ENCODE assay signal across 8 mouse cellular contexts in genomic region chr11:109587638-109588374, GRCm38 (mm10). TPM values are rescaled to one million over a fixed set of nuclear protein-coding genes. Genes with fewer than 3 reads are reported as not detected.
DNase-seq lines count a peak whose midpoint lies in the region; ATAC-seq and TF ChIP-seq lines count a peak whose summit lies in the region.

No protein-coding gene starts in this region.

- H3K4me2 ChIP-seq in heart, embryonic 16.5 days (ENCODE audit: low read depth, low read length): peak overlapping the region; percentile 49
- peak overlapping the region; percentile 16; the same call in 1 of the 2 replicates for H3K4me2 ChIP-seq in lung, embryonic 14.5 days

- no peaks in the 10 kb centered on the region for H3K9me3 ChIP-seq in heart, embryonic 16.5 days (replicated peaks; ENCODE audit: control insufficient read depth, low read length)
- no peaks in the 10 kb centered on the region for H3K9me3 ChIP-seq in lung, embryonic 14.5 days (ENCODE audit: low read depth, low read length)
- H3K9me3 ChIP-seq in limb, embryonic 10.5 days (replicated peaks): no peaks in the 10 kb centered on the region

- DNase-seq in thymus, postnatal 0 days (ENCODE audit: low spot score): peak; percentile 25
- no peak for DNase-seq in thymus, adult 18-20 months
- DNase-seq in lung, embryonic 14.5 days: peak; percentile 62
- DNase-seq in limb, embryonic 10.5 days (ENCODE audit: low spot score): no peak
- no peak for DNase-seq in urinary bladder, postnatal 4 days (ENCODE audit: low spot score in 2 of 2)
- DNase-seq in Muller cell, postnatal 12 days (ENCODE audit: inconsistent ontology term): no peak

- no peak overlapping the region for H3K4me3 ChIP-seq in heart, embryonic 16.5 days (ENCODE audit: low read length)
- no peak overlapping the region for H3K4me3 ChIP-seq in lung, embryonic 14.5 days (ENCODE audit: low read depth, low read length)
- H3K4me3 ChIP-seq in limb, embryonic 10.5 days: no peak overlapping the region

- TF ChIP-seq CTCF in lung, embryonic 14.5 days (IDR thresholded peaks at IDR 0.05; ENCODE audit: low read depth): no peak

- H3K27me3 ChIP-seq in heart, embryonic 16.5 days (ENCODE audit: control insufficient read depth, insufficient read depth, low read length): no peaks in the 10 kb centered on the region
- no peaks in the 10 kb centered on the region for H3K27me3 ChIP-seq in lung, embryonic 14.5 days (ENCODE audit: insufficient read depth, low read length)
- no peaks in the 10 kb centered on the region for H3K27me3 ChIP-seq in limb, embryonic 10.5 days (ENCODE audit: low read depth, poor library complexity, severe bottlenecking)

- WGBS in heart, embryonic 16.5 days: 23% methylated on average over 15 of the region's 15 CpGs
- WGBS in lung, embryonic 14.5 days: 45% methylated on average over 15 of the region's 15 CpGs
- WGBS in limb, embryonic 10.5 days: 75% methylated on average over 15 of the region's 15 CpGs

- H3K4me1 ChIP-seq in heart, embryonic 16.5 days (ENCODE audit: control insufficient read depth, insufficient read depth, low read length): peaks cover 25% of the 10 kb centered on the region
- H3K4me1 ChIP-seq in lung, embryonic 14.5 days (ENCODE audit: insufficient read depth): peaks cover 5% of the 10 kb centered on the region; the same call in 1 of the 2 replicates
- peaks cover 15% of the 10 kb centered on the region for H3K4me1 ChIP-seq in limb, embryonic 10.5 days

- peak overlapping the region; percentile 82 for H3K27ac ChIP-seq in heart, embryonic 16.5 days (ENCODE audit: low read length)
- peak overlapping the region; percentile 48 for H3K27ac ChIP-seq in lung, embryonic 14.5 days (ENCODE audit: low read depth)
- no peak overlapping the region for H3K27ac ChIP-seq in limb, embryonic 10.5 days

- H3K9ac ChIP-seq in heart, embryonic 16.5 days (ENCODE audit: low read length): 0 out of 2 replicates have a peak overlapping the region, but pooled peaks have one; percentile 46
- H3K9ac ChIP-seq in lung, embryonic 14.5 days: 0 out of 2 replicates have a peak overlapping the region, but pooled peaks have one; percentile 16

- peaks cover 3% of the 10 kb centered on the region; the same call in 1 of the 2 replicates for H3K36me3 ChIP-seq in heart, embryonic 16.5 days (ENCODE audit: control insufficient read depth, insufficient read depth)
- 0 out of 2 replicates have a peak, but pooled peaks cover 3% of the 10 kb centered on the region for H3K36me3 ChIP-seq in lung, embryonic 14.5 days (ENCODE audit: insufficient read depth)
- peaks cover 35% of the 10 kb centered on the region for H3K36me3 ChIP-seq in limb, embryonic 10.5 days

- peak; percentile 79 for ATAC-seq in heart, embryonic 16.5 days (replicated peaks; ENCODE audit: extremely low read depth, insufficient read depth, low FRiP score)
- peak; percentile 64; the same call in 1 of the 2 replicates for ATAC-seq in lung, embryonic 14.5 days (ENCODE audit: insufficient read depth)
- ATAC-seq in activated CD4-positive, CD25-positive, alpha-beta regulatory T cell, adult 4 months: no peak

RNA-seq across cellular contexts. Expression of gene Wipi1, which starts 24.0 kb away (rescaled TPM):
- polyA plus RNA-seq in thymus, postnatal 0 days (2015; fragmentation: Nextera tagmentation; extraction: Ambion mirVana): 12.3 and 14.4 TPM in 2 replicates
- polyA plus RNA-seq in heart, embryonic 16.5 days (2015; fragmentation: Nextera tagmentation; extraction: Ambion mirVana): 51.6 and 55.3 TPM in 2 replicates
- 24.1 and 24.9 TPM in 2 replicates for polyA plus RNA-seq in lung, embryonic 14.5 days (2014; fragmentation: Nextera tagmentation; extraction: Ambion mirVana)
- polyA plus RNA-seq in activated CD4-positive, CD25-positive, alpha-beta regulatory T cell, adult 4 months (2017; shearing (Covaris generic)): under 1 TPM in 1 of 2 experiments, not detected in 1; 0.29 TPM
- 33.3 and 42.3 TPM in 2 replicates for polyA plus RNA-seq in limb, embryonic 10.5 days (2016; fragmentation: Nextera tagmentation; extraction: Ambion mirVana)

Comparison
In these comparisons a context has a peak if more than half of its experiments do, and no peak if none do; other contexts are left out.
1. DNase-seq: peak in thymus, postnatal 0 days (single experiment) and lung, embryonic 14.5 days (single experiment); none in thymus, adult 18-20 months (0 of 2), limb, embryonic 10.5 days (single experiment), urinary bladder, postnatal 4 days (0 of 2) and Muller cell, postnatal 12 days (single experiment).
2. RNA of gene Wipi1, which starts 24.0 kb away (polyA plus RNA-seq): 51.6 to 55.3 TPM in heart, embryonic 16.5 days, 33.3 to 42.3 TPM in limb, embryonic 10.5 days, 24.1 to 24.9 TPM in lung, embryonic 14.5 days and 12.3 to 14.4 TPM in thymus, postnatal 0 days; 0.29 TPM in activated CD4-positive, CD25-positive, alpha-beta regulatory T cell, adult 4 months; every median in the first group is over 10 times any median in the second.